Mouse (Mus musculus) gastrocnemius, postnatal 4 days (tissue): ENCODE measurements at regions not wholly inside any gene's neighbourhood (a gene's known extent, or its start where the extent isn't known, plus 50 kb on each side); places are given as distances from the start of the nearest gene placed in this dataset.
A peak's percentile ranks its signal among the peaks of the same experiment; 100 is the strongest.
"Not testable (repeated sequence)": the region's sequence is repeated elsewhere in the genome, so short reads cannot be mapped to it uniquely, and the experiment has no call there.

Source experiments
- DNase-seq, 2 experiments: peaks; one replicate each; pipeline ENCODE4 v3.0.0; 2021 to 2022; ENCODE audit warnings: low spot score in 2 of 2, mixed read lengths in 2 of 2

GRCm38 (mm10) chrX:68486585-68486984 lies 191.8 kb upstream of the Fmr1 start:
- no peak for DNase-seq

GRCm38 (mm10) chrX:68492052-68492451 lies 186.3 kb upstream of the Fmr1 start:
- DNase-seq, result not testable (repeated sequence)

- DNase-seq, result no peak
Measured at GRCm38 (mm10) chrX:68494398-68495143, 183.8 kb upstream of the Fmr1 start.

GRCm38 (mm10) chrX:68495144-68495493 lies 183.2 kb upstream of the Fmr1 start:
- peak in 1 of 2 experiments; percentile 43 for DNase-seq

GRCm38 (mm10) chrX:68495751-68496150 lies 182.6 kb upstream of the Fmr1 start:
- DNase-seq, result peak in 1 of 2 experiments; percentile 11

- DNase-seq, result no peak
Measured at GRCm38 (mm10) chrX:68497886-68498285, 180.5 kb upstream of the Fmr1 start.

GRCm38 (mm10) chrX:68502938-68503337 lies 175.4 kb upstream of the Fmr1 start:
- DNase-seq, result no peak

GRCm38 (mm10) chrX:68507664-68508063 lies 170.7 kb upstream of the Fmr1 start:
- DNase-seq, result no peak

- no peak for DNase-seq
Measured at GRCm38 (mm10) chrX:68512213-68512766, 166.1 kb upstream of the Fmr1 start.

GRCm38 (mm10) chrX:68546561-68546960 lies 131.8 kb upstream of the Fmr1 start:
- DNase-seq, result no peak

GRCm38 (mm10) chrX:68554031-68554430 lies 124.3 kb upstream of the Fmr1 start:
- no peak for DNase-seq

GRCm38 (mm10) chrX:68557717-68558116 lies 120.6 kb upstream of the Fmr1 start:
- no peak for DNase-seq

- peak in 1 of 2 experiments; percentile 49 for DNase-seq
Measured at GRCm38 (mm10) chrX:68585246-68585645, 93.1 kb upstream of the Fmr1 start.

- no peak for DNase-seq
Measured at GRCm38 (mm10) chrX:68622141-68622540, 56.2 kb upstream of the Fmr1 start.
